Mouse (Mus musculus) CD4-positive, CD25-positive, alpha-beta regulatory T cell, adult 9 weeks (primary cell): ENCODE measurements around the gene Bicdl1. TPM values are rescaled to one million over a fixed set of nuclear protein-coding genes. Genes with fewer than 3 reads are reported as not detected.

ENCODE experiments used
- polyA plus RNA-seq: library from polyadenylated mRNA; unstranded; fragments of 100-300 nt; shearing (Covaris generic); gene quantifications from one replicate; pipeline ENCODE4 v1.2.1, GENCODE M21; 2017

The Bicdl1 gene
- 15.0 TPM for polyA plus RNA-seq

DNA sequence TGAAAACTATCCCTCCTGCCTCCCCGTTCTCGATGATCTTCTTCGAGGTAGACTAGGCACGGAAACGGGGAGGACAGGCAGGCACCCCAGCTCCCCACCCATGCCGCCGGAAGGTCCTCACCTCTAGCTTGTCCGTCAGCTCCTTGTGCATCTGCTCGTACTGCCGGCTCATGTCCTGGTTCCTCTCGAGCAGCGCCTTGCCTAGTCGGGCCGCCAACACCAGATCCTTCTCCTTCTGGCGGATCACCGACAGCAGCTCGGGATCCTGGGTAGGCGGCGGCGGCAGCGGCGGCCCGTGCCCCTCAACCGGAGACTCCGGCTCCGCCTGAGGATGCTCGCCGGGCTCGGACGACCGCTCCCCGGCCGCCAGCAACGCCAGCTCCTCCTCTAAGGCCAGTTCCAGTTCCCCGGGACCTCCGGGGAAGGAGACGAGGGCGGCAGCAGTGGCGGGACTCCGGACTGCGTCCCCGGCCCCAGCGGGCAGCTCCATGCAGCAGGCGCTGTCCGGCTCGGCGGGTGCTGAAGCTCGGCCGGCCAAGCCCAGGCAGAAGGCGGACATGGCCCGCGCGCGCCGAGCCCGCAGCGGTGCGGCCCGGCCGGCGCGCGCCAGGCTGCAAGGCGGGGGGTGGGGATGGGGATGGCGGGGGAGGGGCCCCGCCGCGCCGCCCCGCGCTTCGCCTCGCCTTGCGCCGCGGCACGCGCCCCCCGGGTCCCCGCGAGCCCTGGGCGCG lies at the start of gene Bicdl1:
Bicdl1 (minus strand) TSS at position 621 of the 731 bp plus-strand sequence.

DNA sequence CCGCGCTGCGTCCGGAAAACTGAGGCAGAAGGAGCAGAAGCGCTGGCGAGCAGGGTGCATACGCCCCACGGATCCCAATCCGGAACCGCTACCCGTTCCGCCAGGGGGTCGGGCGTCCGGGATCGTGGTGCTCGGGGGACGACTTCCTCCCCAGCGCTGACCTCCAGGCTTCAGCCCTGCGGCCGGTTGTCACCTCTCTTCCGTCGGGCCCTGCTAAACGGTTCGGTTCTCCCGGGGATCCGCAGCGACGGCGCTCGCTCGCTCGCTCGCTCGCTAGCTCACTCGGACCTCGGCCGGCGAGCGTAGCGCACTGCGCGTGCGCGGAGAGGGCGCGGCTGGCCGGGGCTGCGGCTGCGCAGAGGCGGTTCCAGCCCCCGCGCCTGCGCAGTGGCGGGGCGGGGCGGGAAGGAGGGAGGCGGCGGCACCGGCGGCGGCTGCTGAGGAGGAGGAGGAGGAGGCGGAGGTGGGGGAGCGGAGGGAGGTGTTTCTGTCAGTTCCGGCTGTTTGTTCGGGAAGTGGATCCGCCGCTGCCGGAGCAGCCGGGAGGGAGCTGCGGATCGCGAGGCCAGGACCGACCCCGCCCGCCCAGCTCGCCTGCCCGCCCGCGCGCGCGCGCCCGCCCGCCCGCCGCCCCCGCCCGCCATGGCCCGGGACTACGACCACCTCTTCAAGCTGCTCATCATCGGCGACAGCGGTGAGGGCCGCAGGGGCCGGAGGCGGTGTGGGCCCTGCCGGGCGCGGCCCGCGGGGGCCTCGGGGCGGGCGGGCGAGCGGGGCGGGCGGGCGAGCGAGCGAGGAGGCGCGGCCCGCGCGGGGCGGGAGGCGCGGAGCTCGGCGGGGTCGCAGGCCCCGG lies 99.7 kb downstream of the Bicdl1 start, which contains the start of gene Rab35:
Rab35 (plus strand) TSS at position 404 of the 853 bp plus-strand sequence.

Other genes with a start within 250 kb of the Bicdl1 start
- 22.0 TPM for gene Sirt4, start 246.9 kb downstream of the Bicdl1 start, polyA plus RNA-seq
- 51.4 TPM for gene Pxn, start 224.9 kb downstream of the Bicdl1 start, polyA plus RNA-seq
- gene Rplp0, start 172.2 kb downstream of the Bicdl1 start, polyA plus RNA-seq: 2,605 TPM
- 45.1 TPM for gene Gcn1l1, start 166.4 kb downstream of the Bicdl1 start, polyA plus RNA-seq
- 5.0 TPM for gene Rab35, start 99.7 kb downstream of the Bicdl1 start, polyA plus RNA-seq
- 2.7 TPM for gene Cit, start 113.7 kb upstream of the Bicdl1 start, polyA plus RNA-seq